ENCODE assay signal across 9 mouse cellular contexts in genomic region chr6:113487125-113487576, GRCm38 (mm10). TPM values are rescaled to one million over a fixed set of nuclear protein-coding genes. Genes with fewer than 3 reads are reported as not detected.
A peak's percentile ranks its signal among the peaks of the same experiment; 100 is the strongest.
DNase-seq lines count a peak whose midpoint lies in the region; ATAC-seq lines count a peak whose summit lies in the region.
"Had no signal": no experiment of that assay in that cellular context is flagged by ENCODE, and none has a peak within 500 bp of the region (broad histone marks: within the 10 kb centered on the region; RNA-seq: fewer than 3 reads in every experiment).

No protein-coding gene starts in this region.

- H3K36me3 ChIP-seq in neural tube, embryonic 13.5 days = peaks cover 58% of the 10 kb centered on the region

- no peak for ATAC-seq in neural tube, embryonic 13.5 days (ENCODE audit: low read depth)
- no peak for ATAC-seq in erythroblast, adult 5-6 weeks (replicated peaks; ENCODE audit: low FRiP score, poor library complexity, severe bottlenecking)
- ATAC-seq: hindbrain, postnatal 0 days had no signal

- intact Hi-C loops in left cerebral cortex, postnatal 10 days (cut with DNase I) = no loop called here

- no peaks in the 10 kb centered on the region for H3K27me3 ChIP-seq in neural tube, embryonic 13.5 days

- peaks cover 39% of the 10 kb centered on the region for H3K4me1 ChIP-seq in neural tube, embryonic 13.5 days (replicated peaks)

- no peak overlapping the region for H3K4me3 ChIP-seq in neural tube, embryonic 13.5 days

- 50% methylated on average over 7 of the region's 7 CpGs for WGBS in neural tube, embryonic 13.5 days

- DNase-seq in neural tube, embryonic 10.5 days (ENCODE audit: extremely low spot score, low spot score) = no peak
- DNase-seq in adipocyte (ENCODE audit: low spot score) = peak; percentile 91
- peak; percentile 45 to 71 for DNase-seq in kidney, postnatal 25 days
- peak; percentile 72 for DNase-seq in skeletal muscle tissue, adult 2 months (ENCODE audit: low read depth, low spot score)
- no peak for DNase-seq in left cerebral cortex, postnatal 10 days (ENCODE audit: extremely low spot score in 1 of 2, low spot score in 2 of 2)
- DNase-seq: right cerebral cortex, postnatal 25 days had no signal

- no peak overlapping the region for H3K27ac ChIP-seq in neural tube, embryonic 13.5 days (replicated peaks)
- H3K27ac ChIP-seq: hindbrain, postnatal 0 days had no signal

- H3K4me2 ChIP-seq in neural tube, embryonic 13.5 days = no peak overlapping the region

- peak overlapping the region; percentile 22; the same call in 1 of the 2 replicates for H3K9ac ChIP-seq in neural tube, embryonic 13.5 days

- H3K9me3 ChIP-seq in neural tube, embryonic 13.5 days = no peaks in the 10 kb centered on the region

RNA-seq across cellular contexts. Expression of gene Creld1, which starts 4.1 kb away (rescaled TPM):
- polyA plus RNA-seq in neural tube, embryonic 13.5 days (2015; fragmentation: Nextera tagmentation; extraction: Ambion mirVana) = 78.9 and 79.0 TPM in 2 replicates
- total RNA-seq in erythroblast, adult 5-6 weeks (2015; ENCODE audit: low replicate concordance) = not detected in 2 replicates
- 2.7 TPM in 1 of 2 replicates, not detected in the other for total RNA-seq in erythroblast, adult 5-6 weeks (2017; ENCODE audit: low replicate concordance)
- 10 to 100 TPM; 87.4 to 88.4 TPM for total RNA-seq in left cerebral cortex, postnatal 10 days (2021)

RNA-seq across cellular contexts. Expression of gene Prrt3, which starts 14.6 kb away (rescaled TPM):
- polyA plus RNA-seq in neural tube, embryonic 13.5 days (2015; fragmentation: Nextera tagmentation; extraction: Ambion mirVana) = 5.2 and 5.6 TPM in 2 replicates
- not detected in 2 replicates for total RNA-seq in erythroblast, adult 5-6 weeks (2015; ENCODE audit: low replicate concordance)
- total RNA-seq in erythroblast, adult 5-6 weeks (2017; ENCODE audit: low replicate concordance) = 0.34 TPM in 1 of 2 replicates, not detected in the other
- total RNA-seq in left cerebral cortex, postnatal 10 days (2021) = 10 to 100 TPM; 34.1 to 36.0 TPM

RNA-seq across cellular contexts. Expression of gene Il17rc, which starts 15.9 kb away (rescaled TPM):
- polyA plus RNA-seq in neural tube, embryonic 13.5 days (2015; fragmentation: Nextera tagmentation; extraction: Ambion mirVana) = 2.1 and 2.9 TPM in 2 replicates
- total RNA-seq in erythroblast, adult 5-6 weeks (2015; ENCODE audit: low replicate concordance) = not detected in 2 replicates
- total RNA-seq in erythroblast, adult 5-6 weeks (2017; ENCODE audit: low replicate concordance) = not detected in 2 replicates
- total RNA-seq in left cerebral cortex, postnatal 10 days (2021) = 1 to 10 TPM; 2.5 to 3.2 TPM

RNA-seq across cellular contexts. Expression of gene Il17re, which starts 28.9 kb away (rescaled TPM):
- 0.37 and 0.38 TPM in 2 replicates for polyA plus RNA-seq in neural tube, embryonic 13.5 days (2015; fragmentation: Nextera tagmentation; extraction: Ambion mirVana)
- 0.42 TPM in 1 of 2 replicates, not detected in the other for total RNA-seq in erythroblast, adult 5-6 weeks (2015; ENCODE audit: low replicate concordance)
- 0.51 TPM in 1 of 2 replicates, not detected in the other for total RNA-seq in erythroblast, adult 5-6 weeks (2017; ENCODE audit: low replicate concordance)
- total RNA-seq in left cerebral cortex, postnatal 10 days (2021) = under 1 TPM; 0.55 to 0.66 TPM

RNA-seq across cellular contexts. Expression of gene Emc3, which starts 44.3 kb away (rescaled TPM):
- 103 and 108 TPM in 2 replicates for polyA plus RNA-seq in neural tube, embryonic 13.5 days (2015; fragmentation: Nextera tagmentation; extraction: Ambion mirVana)
- total RNA-seq in erythroblast, adult 5-6 weeks (2015; ENCODE audit: low replicate concordance) = 21.5 and 28.8 TPM in 2 replicates
- total RNA-seq in erythroblast, adult 5-6 weeks (2017; ENCODE audit: low replicate concordance) = 18.2 and 21.3 TPM in 2 replicates
- 10 to 100 TPM; 78.8 to 79.2 TPM for total RNA-seq in left cerebral cortex, postnatal 10 days (2021)

Comparison
In these comparisons a context has a peak if more than half of its experiments do, and no peak if none do; other contexts are left out.
1. DNase-seq: peak in adipocyte (single experiment), kidney, postnatal 25 days (2 of 2) and skeletal muscle tissue, adult 2 months (single experiment); none in neural tube, embryonic 10.5 days (single experiment) and left cerebral cortex, postnatal 10 days (0 of 2).
2. RNA of gene Creld1, which starts 4.1 kb away (total RNA-seq): 87.4 to 88.4 TPM in left cerebral cortex, postnatal 10 days; 2.7 TPM in erythroblast, adult 5-6 weeks; every median in the first group is over 10 times any median in the second.
3. RNA of gene Prrt3, which starts 14.6 kb away (total RNA-seq): 34.1 to 36.0 TPM in left cerebral cortex, postnatal 10 days; 0.34 TPM in erythroblast, adult 5-6 weeks; every median in the first group is over 10 times any median in the second.